Mouse (Mus musculus): ENCODE results near the gene Sertad3.

DNA sequence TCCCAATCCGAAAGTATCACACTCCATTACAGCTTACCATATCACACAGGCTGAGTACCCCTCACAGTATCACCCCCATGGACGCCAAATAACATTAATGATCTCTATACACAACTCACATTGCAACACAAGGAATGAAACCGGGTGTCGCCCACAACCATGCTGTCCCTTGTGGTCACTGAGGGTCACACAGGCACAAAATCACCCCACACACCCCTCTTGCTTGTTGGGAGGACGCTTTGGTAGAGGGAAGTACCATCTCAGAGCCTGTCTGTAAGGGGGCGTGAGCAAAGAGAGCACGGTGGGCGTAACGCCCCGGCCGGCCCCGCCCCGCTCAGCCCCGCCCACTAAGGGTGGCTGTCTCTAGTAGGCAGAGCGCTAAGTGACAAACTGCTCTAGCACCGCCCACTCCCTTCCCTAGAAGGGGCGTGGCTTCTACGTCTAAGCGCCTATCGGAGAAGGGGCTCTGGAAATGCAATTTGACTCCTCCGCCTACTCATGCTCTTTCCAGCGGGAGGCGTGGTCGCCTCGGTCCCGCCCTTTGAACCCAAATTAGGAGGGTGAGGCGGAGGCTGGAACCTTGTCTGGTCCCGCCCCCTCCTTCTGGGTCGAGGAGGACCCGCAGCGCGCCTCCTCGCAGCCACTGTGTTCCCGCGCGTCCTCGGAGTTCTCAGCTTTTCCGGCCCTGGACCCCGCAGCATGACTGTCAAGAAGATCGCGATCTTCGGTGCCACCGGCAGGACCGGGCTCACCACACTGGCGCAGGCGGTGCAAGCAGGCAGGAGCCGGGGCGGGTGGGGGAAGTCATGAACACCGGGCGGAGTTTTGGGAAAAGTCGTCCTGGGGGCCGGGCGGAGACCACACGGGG is 25.9 kb upstream of the Sertad3 start, which contains the start of the genes Sptbn4 and Blvrb:
- TF ChIP-seq CTCF (IDR thresholded peaks at IDR 0.05 in 2 of 3, conservative IDR thresholded peaks at IDR 0.05 in 1 of 3; ENCODE audit: control insufficient read depth in 1 of 3, insufficient read depth in 1 of 3, low read depth in 2 of 3, low read length in 3 of 3, poor library complexity in 1 of 3, severe bottlenecking in 1 of 3) = peak in 1 of 3 experiments; percentile 14; a peak in 1 of 6 replicates
- no peak for TF ChIP-seq RCOR1 (IDR thresholded peaks at IDR 0.05; ENCODE audit: low read depth, low read length)
- TF ChIP-seq SIN3A (IDR thresholded peaks at IDR 0.05; ENCODE audit: low read length) = peak; percentile 39; the same call in 1 of the 2 replicates
